Mouse (Mus musculus): ENCODE data around the gene Mdga1. TPM values are rescaled to one million over a fixed set of nuclear protein-coding genes. Genes with fewer than 3 reads are reported as not detected.
A peak's percentile ranks its signal among the peaks of the same experiment; 100 is the strongest.

The Mdga1 gene
- polyA plus RNA-seq, 1 experiment from 2014 or later, result 17.7 TPM

DNA sequence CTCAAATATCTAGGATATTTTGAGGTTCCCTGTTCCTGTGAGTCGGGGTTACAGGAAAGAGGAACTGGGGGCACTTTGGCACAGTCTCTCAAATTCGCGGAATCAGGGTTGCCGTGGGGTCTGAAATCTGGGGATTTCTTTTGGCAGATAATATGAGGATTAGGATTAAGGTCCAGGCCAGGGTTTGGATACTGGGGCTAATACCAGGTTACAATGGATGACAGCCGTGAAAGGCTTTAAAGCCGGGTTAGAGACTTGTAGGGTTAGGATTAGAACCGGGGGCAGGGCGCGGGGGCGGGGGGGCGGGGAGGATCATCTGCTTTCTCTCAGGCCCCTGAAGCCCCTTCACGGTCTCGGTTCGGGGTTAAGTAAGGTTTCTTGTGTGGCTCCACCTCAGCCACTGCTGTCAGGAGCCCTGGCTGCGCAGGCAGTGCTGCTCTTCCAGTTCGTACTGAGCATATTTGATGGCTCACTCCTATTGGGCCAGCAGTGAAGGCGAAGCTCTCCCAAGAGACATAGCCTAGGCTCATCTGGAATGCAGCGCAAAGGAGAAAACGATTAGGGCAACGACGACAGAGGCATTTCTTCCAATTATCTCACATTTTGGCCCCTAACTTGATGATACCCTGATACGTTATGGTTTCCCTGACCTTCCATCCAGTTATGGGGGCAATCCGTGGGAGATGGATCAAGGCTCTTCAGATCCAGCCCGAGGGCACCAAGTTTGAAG is 28.8 kb upstream of the Mdga1 start:
- no peaks in the 10 kb centered on the region for H3K27me3 ChIP-seq
- POLR2A ChIA-PET, result no interaction called here
- no peak for TF ChIP-seq CTCF (IDR thresholded peaks at IDR 0.05)
- no peak for ATAC-seq
- CTCF ChIA-PET, result interaction anchor here (0.7 to 1.4 kb wide), 2 partner anchors 21 to 262 kb away, joined by 3 read pairs; no protein-coding TSS in a partner anchor
- no peak for DNase-seq (ENCODE audit: low read depth, low spot score)
- in situ Hi-C loops (cut with MboI; ENCODE audit: low pct_unique_long_range_greater_than_20kb), result no loop called here

DNA sequence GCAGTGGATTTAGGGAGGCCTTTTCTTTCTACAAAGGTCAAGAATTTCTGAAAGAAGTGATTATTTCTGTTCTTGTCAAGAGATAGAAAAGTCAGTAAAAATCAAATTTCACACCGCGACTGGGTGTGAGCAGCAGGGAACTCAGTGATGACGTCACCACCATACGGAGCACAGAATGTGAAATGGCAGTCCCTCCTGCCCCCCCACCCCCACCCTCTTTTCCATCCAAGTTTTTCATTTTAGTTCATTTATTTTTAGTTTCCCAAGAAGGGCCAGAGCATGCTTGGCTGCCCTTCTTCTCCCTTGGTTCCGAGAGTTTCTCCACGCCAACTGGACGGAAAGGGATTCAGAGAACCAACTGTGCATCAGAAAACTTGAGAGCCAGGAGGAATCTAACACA is 27.8 kb upstream of the Mdga1 start:
- POLR2A ChIA-PET, result no interaction called here
- no peak for TF ChIP-seq CTCF (IDR thresholded peaks at IDR 0.05)

DNA sequence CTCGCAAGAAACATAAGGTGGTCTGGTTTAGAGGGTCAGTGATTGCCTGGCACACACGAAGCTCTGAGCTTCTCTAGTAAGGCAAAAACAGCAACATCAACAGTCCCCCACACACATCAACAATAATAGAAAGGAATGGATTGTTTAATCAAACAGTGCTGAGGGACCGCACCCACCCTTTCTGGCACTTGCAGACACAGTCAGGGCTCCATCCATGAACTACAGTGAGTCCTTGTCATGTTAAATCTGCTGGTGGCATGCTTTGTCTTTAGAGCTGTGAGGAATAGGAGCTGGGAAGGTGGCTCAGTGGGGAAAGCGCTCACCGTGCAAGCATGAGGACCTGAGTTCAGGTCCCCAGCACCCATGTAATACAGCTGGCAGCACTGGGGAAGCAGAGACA is 26.1 kb upstream of the Mdga1 start:
- ATAC-seq (no peak), DNase-seq (ENCODE audit: low read depth, low spot score) (no peak)
- in situ Hi-C loops (cut with MboI; ENCODE audit: low pct_unique_long_range_greater_than_20kb), result no loop called here
- TF ChIP-seq CTCF (IDR thresholded peaks at IDR 0.05), result no peak
- POLR2A ChIA-PET, result no interaction called here
- CTCF ChIA-PET, result no interaction called here
- no peaks in the 10 kb centered on the region for H3K27me3 ChIP-seq

More for the DNA sequence above, 27.8 kb upstream of the Mdga1 start:
- CTCF ChIA-PET, result no interaction called here
- DNase-seq (ENCODE audit: low read depth, low spot score) (no peak), ATAC-seq (no peak)
- no peaks in the 10 kb centered on the region for H3K27me3 ChIP-seq
- in situ Hi-C loops (cut with MboI; ENCODE audit: low pct_unique_long_range_greater_than_20kb), result no loop called here

DNA sequence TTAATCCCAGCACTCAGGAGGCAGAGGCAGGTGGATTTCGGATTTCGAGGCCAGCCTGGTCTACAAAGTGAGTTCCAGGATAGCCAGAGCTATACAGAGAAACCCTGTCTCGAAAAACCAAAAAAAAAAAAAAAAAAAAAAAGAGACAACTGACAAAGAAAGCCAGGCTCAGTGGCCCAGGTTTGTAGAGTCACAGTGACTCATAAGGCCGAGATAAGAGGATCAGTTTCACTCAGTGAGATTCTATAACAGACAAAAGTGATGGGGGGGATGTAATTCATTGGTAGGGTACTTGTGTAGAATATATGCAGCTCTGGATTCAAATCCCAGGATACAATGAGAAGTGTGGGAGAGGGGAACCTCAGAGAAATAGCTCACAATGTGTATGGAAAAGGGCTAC is 24.6 kb upstream of the Mdga1 start:
- TF ChIP-seq CTCF (IDR thresholded peaks at IDR 0.05), result no peak
- ChIA-PET CTCF (no interaction called here), POLR2A (no interaction called here)
- H3K27me3 ChIP-seq, result no peaks in the 10 kb centered on the region
- no peak for DNase-seq (ENCODE audit: low read depth, low spot score)
- no peak for ATAC-seq
- in situ Hi-C loops (cut with MboI; ENCODE audit: low pct_unique_long_range_greater_than_20kb), result no loop called here

DNA sequence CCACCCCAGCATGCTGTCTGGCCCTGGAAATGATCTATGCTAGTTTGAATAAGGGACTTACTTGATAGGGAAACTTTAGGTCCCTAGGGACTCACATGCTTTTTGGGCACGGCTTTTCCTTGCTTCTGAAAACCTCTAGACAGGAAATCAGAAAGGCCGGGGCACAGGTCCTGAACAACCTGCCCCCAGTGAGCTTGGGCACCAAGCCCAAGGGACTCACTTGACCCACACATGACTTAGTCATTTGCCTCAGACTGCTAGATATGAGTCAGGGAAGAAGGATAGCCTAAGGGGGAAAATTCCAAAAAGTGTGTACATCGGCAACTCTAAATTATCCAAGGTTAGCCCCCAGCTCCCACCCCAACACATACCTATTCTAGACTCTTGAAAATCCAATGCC is 24.1 kb upstream of the Mdga1 start:
- H3K27me3 ChIP-seq, result no peaks in the 10 kb centered on the region
- CTCF ChIA-PET, result interaction anchor here (1.0 kb wide), 1 partner anchor 18 kb away, joined by 3 read pairs; no protein-coding TSS in a partner anchor
- POLR2A ChIA-PET, result no interaction called here
- peak; percentile 41 for DNase-seq (ENCODE audit: low read depth, low spot score)
- peak; percentile 51 for ATAC-seq
- in situ Hi-C loops (cut with MboI; ENCODE audit: low pct_unique_long_range_greater_than_20kb), result no loop called here
- no peak for TF ChIP-seq CTCF (IDR thresholded peaks at IDR 0.05)

DNA sequence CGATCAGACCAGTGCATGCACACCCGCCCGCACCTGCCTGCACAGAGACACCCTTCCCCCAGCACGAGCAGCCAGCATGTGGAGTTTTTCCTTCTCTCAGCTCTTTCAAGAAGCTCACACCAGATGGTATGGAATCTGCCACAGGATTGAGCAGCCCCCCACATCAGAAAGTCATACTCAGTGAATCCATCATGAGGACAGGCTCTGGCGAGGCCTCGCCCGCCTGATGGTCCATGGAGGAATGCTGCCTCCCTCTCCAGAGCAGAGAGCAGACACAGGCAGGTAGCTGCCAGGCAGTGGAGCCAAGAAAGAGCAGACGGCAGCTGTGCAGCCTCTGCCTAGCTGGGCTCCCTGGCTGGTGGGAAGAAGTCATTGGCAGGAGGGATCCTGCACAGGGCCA is 23.6 kb upstream of the Mdga1 start:
- H3K27me3 ChIP-seq, result no peaks in the 10 kb centered on the region
- ATAC-seq, result peak; percentile 32
- in situ Hi-C loops (cut with MboI; ENCODE audit: low pct_unique_long_range_greater_than_20kb), result no loop called here
- no peak for TF ChIP-seq CTCF (IDR thresholded peaks at IDR 0.05)
- CTCF ChIA-PET, result interaction anchor here (1.0 kb wide), 2 partner anchors 16 to 18 kb away, joined by 3 read pairs; no protein-coding TSS in a partner anchor
- DNase-seq (ENCODE audit: low read depth, low spot score), result no peak
- POLR2A ChIA-PET, result no interaction called here

DNA sequence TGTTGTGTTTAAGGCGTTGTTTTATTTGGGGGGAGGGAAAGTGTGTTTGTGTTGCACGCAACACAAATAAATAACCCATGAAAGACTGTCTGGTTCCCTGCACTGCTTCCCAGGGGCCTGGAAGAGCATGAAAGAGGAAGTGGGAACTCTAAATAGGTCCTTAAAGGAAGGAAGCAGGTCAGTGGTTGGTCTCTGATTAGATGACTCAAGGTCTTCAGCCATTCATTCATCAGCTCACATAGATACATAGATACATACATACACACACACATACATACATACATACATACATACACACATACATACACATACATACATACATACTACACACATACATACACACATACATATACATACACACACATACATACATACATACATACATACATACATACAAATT is 21.0 kb upstream of the Mdga1 start:
- no peaks in the 10 kb centered on the region for H3K27me3 ChIP-seq
- ChIA-PET CTCF (interaction anchor here (0.9 kb wide), 1 partner anchor 94 kb away, joined by 3 read pairs; no protein-coding TSS in a partner anchor), POLR2A (no interaction called here)
- no peak for DNase-seq (ENCODE audit: low read depth, low spot score)
- no peak for TF ChIP-seq CTCF (IDR thresholded peaks at IDR 0.05)
- in situ Hi-C loops (cut with MboI; ENCODE audit: low pct_unique_long_range_greater_than_20kb), result no loop called here
- ATAC-seq, result no peak

DNA sequence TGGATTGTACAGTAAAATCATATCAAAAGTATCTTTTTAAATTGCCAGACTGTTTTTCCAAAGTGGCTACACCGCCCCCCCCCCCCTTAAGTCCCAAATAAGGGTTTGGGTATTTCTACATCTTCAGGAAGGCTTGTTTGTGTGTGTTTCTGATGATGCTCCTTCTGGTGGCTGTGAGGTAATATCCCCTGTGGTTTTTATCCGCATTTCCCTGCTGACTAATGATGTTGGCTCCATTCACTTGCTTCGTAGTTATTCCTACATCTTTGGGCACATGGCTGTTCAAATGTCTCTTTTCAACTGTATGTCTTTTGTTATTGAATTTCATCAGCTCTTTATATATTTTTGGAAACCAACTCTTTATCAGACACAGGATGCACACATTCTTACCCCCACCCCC is 20.2 kb upstream of the Mdga1 start:
- H3K27me3 ChIP-seq, result no peaks in the 10 kb centered on the region
- TF ChIP-seq CTCF (IDR thresholded peaks at IDR 0.05), result no peak
- in situ Hi-C loops (cut with MboI; ENCODE audit: low pct_unique_long_range_greater_than_20kb), result no loop called here
- ChIA-PET CTCF (no interaction called here), POLR2A (no interaction called here)
- DNase-seq (ENCODE audit: low read depth, low spot score), result no peak
- no peak for ATAC-seq

DNA sequence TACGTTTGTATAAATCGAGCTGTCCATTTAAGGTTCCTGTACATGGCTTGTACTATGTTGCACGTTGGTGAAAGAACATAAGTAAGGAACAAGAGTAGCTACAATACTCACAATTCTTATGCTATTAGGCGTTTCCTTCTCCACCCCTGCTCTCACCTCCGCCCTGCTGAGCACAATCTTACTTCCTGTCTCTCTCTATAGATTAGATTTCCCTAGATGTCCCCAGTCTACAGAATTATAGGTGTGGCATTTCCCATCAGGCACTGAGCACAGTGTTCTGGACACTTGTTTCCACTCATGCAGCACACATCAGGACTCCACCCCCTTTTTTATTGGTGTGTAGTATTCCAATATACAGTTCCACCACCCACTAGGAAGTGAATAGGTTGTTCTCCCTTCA is 19.8 kb upstream of the Mdga1 start:
- in situ Hi-C loops (cut with MboI; ENCODE audit: low pct_unique_long_range_greater_than_20kb), result no loop called here
- no peaks in the 10 kb centered on the region for H3K27me3 ChIP-seq
- DNase-seq (ENCODE audit: low read depth, low spot score) (no peak), ATAC-seq (no peak)
- TF ChIP-seq CTCF (IDR thresholded peaks at IDR 0.05), result no peak
- CTCF ChIA-PET, result no interaction called here
- POLR2A ChIA-PET, result no interaction called here

DNA sequence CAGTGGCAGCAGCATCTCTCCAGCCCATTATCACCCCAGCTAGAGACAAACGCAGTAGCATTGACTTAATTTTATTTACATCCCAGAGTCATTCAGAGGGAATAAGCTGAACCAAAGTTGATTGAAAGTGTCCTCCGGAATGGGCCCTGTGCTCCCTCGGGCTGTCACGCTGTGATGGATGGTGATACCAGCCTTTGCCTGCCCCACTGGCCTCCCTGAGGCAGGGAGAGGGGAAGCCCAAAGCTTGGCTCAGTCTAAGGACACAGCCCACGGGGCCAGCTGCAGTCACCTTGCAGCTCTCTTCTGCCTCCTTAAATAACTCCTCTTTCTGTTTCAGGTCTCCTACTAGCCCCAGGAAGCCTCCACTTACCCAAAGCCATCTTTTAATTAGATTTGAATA is 18.3 kb upstream of the Mdga1 start:
- no peaks in the 10 kb centered on the region for H3K27me3 ChIP-seq
- ChIA-PET CTCF (no interaction called here), POLR2A (interaction anchor here (0.8 kb wide), 1 partner anchor 88 kb away, joined by 3 read pairs; no protein-coding TSS in a partner anchor)
- in situ Hi-C loops (cut with MboI; ENCODE audit: low pct_unique_long_range_greater_than_20kb), result no loop called here
- no peak for ATAC-seq
- no peak for DNase-seq (ENCODE audit: low read depth, low spot score)
- TF ChIP-seq CTCF (IDR thresholded peaks at IDR 0.05), result no peak

DNA sequence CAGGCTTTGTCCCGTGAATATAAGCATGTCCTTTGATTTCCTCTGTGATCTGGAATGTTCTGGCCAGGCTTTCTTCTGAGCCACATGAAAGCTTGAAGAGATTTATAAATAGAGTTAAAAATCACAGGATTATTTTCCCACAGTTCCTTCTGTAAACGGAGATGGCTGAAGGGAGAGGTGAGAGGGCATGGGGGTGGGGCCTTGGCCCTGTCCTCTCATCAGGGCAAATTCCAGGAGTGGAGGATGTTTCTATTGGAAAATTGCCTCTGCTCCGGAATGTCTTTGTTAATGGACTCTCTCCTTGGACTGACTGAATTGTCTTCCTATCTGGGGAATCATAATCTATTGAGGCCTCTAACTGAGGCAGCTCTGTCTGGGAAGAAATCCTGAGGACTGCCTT is 15.6 kb upstream of the Mdga1 start:
- no peak for TF ChIP-seq CTCF (IDR thresholded peaks at IDR 0.05)
- DNase-seq (ENCODE audit: low read depth, low spot score) (no peak), ATAC-seq (no peak)
- in situ Hi-C loops (cut with MboI; ENCODE audit: low pct_unique_long_range_greater_than_20kb), result no loop called here
- CTCF ChIA-PET, result no interaction called here
- H3K27me3 ChIP-seq, result no peaks in the 10 kb centered on the region
- POLR2A ChIA-PET, result no interaction called here

DNA sequence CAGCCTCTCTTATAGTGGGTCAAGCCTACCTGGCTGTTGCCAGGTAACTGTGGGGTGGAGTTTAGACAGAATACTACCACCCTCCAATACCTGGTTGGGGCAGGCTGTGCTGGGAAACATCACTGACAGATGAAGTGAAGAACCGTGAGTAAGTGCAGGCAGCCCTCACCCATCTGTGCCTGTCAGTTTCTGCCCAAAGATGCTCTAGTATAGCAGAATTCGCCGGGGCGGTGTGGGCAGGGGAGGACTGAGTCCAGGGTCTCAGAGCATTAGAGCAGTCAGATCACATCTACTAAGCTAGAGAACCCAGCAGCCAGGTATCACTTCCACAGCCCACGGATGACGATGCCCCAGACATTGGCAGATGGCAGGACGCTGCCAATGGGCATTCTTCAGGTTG is 15.0 kb upstream of the Mdga1 start:
- POLR2A ChIA-PET, result no interaction called here
- ATAC-seq (no peak), DNase-seq (ENCODE audit: low read depth, low spot score) (no peak)
- in situ Hi-C loops (cut with MboI; ENCODE audit: low pct_unique_long_range_greater_than_20kb), result no loop called here
- CTCF ChIA-PET, result no interaction called here
- TF ChIP-seq CTCF (IDR thresholded peaks at IDR 0.05), result no peak
- H3K27me3 ChIP-seq, result no peaks in the 10 kb centered on the region

All from Patski (cell line).